Mouse (Mus musculus): ENCODE measurements at regions not wholly inside any gene's neighbourhood (a gene's known extent, or its start where the extent isn't known, plus 50 kb on each side); places are given as distances from the start of the nearest gene placed in this dataset.

DNA sequence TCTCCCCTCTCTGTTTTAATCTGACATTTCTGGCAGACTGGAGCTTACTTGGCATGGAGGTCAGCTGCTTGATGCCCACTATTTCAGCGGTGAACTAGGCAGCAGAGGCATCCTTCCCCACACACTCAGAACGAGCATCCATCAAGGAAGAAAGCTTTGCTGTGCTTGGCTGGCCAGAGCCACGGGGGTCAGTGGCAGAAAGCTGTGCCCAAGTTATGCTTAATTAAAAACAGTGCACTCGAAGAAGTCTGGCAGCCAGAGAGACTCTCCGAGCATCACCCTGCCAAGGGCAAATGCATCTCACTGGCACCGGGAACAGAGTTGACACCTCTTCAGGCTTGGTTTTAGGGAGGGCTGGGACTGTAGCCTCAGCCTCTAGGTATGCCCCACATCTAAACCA is 168.3 kb downstream of the Gm45692 start:
- DNase-seq, result no peak

DNA sequence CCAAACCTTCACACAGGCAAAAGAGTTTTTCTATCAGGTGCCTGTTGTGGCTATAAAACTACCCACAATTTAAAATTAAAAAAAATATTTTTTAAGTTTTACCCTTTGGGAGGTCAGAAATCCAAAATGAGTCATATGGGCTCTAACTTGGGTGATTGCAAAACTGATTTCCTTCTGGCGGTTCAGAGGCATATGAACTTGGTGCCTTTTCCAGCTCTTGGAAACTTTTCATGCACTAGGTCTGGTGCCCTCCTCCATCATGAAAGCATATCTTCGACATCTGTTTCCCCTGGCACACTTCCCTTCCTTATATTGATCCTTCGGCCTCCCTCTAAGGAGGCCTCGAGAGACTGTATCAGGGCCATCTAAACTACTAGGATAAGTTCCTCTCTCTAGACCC is 168.8 kb downstream of the Gm45692 start:
- DNase-seq, result no peak

DNA sequence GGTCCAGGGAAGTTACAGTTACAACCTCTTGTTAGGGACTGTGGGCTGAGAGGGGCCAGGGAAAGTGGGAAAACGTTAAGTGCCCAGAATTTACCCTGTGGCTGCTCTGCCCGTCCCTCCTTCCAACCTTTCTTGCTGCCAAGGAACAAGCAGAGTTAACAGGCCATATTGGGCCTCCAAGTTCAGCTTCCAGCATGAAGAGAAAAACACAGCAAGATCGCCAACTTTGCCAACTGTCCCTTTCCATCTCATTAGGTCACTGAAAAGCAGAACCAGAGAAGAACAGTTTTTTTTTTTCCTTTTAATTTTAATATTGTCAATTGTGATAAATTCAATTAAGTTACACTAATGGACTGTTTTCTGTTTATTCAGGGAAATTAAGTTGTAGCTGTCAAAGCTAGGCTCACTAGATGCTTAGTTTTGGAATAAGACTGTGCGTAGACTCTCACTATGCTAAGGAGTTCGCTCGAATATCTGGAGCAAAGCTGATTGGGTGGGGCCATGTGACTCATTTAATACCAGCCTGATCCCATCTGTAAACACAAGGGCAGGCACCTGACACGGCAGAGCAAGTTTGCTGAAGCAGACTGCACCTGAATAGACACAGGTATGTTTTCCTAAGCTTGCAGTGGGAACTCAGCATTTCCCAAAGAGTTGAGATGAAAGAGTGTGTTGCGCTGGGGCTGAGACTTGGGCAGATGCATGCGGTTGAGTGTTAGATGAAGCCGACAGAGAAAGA is 178.9 kb downstream of the Gm45692 start:
- no peak for DNase-seq

- DNase-seq, result no peak
These were observed 180.9 kb downstream of the Gm45692 start for GRCm38 (mm10) chr8:26300246-26300645.

GRCm38 (mm10) chr8:26301961-26302360 is 182.6 kb downstream of the Gm45692 start:
- DNase-seq, result peak; percentile 18 to 29

DNA sequence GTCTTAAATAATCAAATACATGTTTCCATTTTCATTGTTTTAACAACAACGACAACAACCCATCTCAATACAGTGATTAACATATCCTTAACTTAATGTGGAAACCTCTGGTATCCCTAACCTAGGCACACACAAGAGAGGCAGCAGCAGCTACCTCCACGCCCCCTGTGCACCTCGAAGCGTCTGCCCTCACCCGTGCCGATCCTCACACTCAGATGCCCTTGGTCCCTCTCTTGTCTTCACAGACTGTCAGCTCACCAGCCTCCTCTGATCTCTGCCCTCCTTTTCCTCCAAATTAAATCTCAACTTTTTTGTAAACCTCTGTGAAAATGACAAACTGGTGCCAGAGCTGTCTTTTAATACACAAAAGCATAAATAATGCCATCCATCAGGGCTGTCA is 185.2 kb downstream of the Gm45692 start:
- no peak for DNase-seq

DNA sequence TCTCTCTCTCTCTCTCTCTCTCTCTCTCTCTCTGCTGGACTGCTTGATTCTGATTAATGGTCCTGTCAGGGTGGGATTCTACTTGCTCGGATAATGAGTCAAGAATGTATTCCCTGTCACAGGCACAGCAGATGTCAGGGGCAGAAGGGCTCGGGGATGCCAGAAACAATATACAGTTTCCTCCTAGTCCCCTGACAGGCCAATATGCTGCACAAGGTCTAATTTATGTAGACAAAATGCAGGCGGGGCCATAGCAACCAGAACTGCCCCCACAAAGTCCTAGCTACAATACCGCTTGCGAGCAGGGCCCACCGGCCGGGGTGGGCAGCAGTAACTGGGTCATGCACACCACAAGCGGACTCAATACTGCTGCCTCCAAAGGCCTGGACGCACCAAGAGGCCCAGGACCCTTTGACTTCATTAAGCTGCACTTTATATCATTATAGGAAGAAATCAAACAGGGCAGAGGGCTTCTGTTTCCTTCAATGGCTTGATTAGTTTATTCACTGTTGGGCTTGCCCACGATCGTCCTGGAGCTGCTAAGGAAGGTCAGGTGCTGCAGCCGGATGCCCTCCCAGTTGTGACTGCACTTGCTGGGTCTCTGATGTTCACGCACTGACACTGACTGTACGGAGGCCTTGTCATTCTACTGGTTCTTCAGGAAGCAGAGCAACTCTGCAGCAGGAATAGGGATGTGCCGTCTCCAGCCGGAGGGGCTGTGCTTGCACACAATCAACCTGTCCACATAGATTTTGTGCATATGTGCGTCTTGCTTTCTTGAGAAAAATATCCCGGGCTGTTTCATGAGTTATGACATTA is 185.9 kb downstream of the Gm45692 start:
- DNase-seq, result no peak

DNA sequence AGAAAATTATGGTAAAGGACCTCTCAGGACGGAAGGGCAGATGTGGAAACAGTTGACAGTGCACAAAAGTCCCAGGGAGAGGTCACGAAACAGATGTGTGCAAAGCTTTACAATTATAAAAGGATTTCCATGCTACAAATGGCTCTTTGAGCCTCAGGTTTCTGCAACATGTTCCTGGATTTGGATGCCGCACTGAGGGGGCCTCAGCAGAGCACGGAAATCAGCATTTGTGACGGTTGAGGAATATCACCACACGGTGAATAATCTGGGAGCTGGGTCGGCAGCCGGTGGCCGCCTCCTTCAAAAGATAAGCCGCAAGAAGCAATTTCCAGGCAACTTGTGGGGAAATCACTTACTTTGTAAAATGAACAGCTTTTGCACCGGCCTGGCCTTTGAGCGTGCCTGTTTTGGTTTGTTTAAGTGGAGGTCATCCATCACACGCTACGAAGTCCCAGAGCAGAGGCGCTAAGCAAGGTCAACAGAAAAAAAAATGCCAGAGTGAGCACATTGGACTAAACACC is 188.8 kb downstream of the Gm45692 start:
- no peak for DNase-seq

- DNase-seq, result no peak
These were observed 190.4 kb downstream of the Gm45692 start for GRCm38 (mm10) chr8:26309764-26310163.

- DNase-seq, result no peak
These were observed 204.4 kb downstream of the Gm45692 start for GRCm38 (mm10) chr8:26323606-26324350.

- DNase-seq, result no peak
These were observed 205.3 kb downstream of the Gm45692 start for GRCm38 (mm10) chr8:26324606-26325005.

GRCm38 (mm10) chr8:26329813-26330212 is 210.5 kb downstream of the Gm45692 start:
- DNase-seq, result no peak

GRCm38 (mm10) chr8:26336906-26337650 is 217.7 kb downstream of the Gm45692 start:
- DNase-seq, result peak; percentile 30 to 36

GRCm38 (mm10) chr8:26345078-26345477 is 225.7 kb downstream of the Gm45692 start:
- DNase-seq, result peak; percentile 42 to 91

- no peak for DNase-seq
These were observed 229.9 kb downstream of the Gm45692 start for GRCm38 (mm10) chr8:26349231-26349630.

DNA sequence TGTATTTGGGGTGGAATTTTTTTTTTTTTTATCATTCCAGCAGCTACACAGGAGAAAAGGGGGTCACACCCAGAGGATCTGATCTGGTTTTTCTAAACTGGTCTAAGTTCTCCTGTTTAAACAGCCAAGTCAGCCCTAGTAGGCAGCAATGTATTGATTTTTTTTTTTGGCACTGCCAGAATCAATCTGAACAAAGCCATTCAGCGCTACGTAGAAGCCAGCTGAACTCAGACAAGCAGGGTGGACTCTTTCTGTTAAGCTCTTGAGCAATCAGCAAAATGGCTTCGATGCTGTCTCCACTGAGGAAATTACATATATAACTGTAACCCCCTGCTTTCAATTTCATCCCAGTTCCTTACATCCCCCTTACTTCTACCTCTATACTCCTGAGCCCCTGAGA is 230.5 kb downstream of the Gm45692 start:
- no peak for DNase-seq

GRCm38 (mm10) chr8:26350616-26351015 is 231.3 kb downstream of the Gm45692 start:
- DNase-seq, result peak; percentile 22 to 51

DNA sequence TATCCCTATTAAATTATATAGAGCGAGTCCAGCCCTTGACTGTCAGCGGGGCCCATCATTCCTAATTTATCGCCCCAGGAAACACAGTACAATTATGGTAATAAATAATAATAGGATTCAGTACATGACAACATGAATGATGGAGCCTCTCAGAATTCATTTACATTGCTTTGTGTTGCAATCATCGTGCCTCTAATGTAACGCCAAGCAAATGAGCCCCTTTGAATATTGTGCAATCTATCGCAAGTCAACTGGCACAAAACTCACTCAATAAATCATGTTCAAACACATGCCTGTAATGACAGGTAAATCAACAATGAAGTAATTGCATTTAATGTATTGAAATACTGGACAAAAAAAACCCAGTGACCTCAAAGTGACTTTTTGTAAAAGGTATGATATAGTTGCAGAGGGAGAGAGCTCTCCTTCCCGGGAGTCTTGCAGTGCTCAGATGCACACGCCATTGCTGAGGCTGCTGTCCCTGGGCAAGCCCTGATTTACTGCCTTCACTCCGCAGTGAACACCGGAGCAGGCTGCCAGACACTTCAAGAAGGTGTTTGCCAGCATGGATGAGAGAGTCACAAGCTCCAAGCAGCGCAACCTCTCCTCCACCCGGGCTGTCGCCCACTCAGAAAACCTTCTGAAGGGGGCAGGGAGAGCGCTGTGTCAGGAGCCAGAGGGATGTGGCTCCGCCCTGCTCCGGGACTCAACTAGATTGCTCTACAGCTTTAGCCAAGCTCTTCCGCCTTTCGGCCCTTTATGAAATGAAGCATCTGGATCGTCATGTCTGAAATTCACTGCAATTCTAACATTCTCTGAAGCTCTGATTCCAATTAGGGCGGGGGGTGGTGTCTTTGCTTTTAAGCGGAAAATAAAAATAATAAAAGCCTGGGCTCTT is 232.6 kb downstream of the Gm45692 start:
- peak; percentile 79 to 83 for DNase-seq

- peak; percentile 93 for DNase-seq
These were observed 233.2 kb downstream of the Gm45692 start for GRCm38 (mm10) chr8:26352541-26353010.

- peak; percentile 64 to 83 for DNase-seq
These were observed 234.1 kb downstream of the Gm45692 start for GRCm38 (mm10) chr8:26353476-26353875.

DNA sequence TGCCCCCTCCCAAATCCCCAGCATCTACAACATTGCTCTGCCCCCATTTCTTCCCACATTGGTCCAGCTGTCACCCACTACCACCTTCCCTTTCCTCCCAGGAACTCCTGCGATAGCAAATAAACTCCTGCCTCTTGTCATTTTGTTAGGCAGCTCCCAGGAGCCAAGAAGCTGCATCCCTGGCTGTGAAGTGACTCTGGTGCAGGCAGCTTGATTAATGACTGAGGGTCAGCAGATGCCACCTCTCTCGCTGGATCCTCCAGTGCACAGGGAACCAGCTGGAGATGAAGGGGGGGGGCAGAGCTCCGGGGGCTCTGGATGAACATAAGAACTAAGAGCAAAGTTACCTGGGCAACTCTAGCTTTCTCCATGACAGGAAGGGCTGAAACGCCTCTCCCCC is 235.2 kb downstream of the Gm45692 start:
- no peak for DNase-seq

Measured in heart, adult 18-20 months (tissue).